Mouse (Mus musculus): ENCODE data around the gene Sarm1.
A peak's percentile ranks its signal among the peaks of the same experiment; 100 is the strongest.

Sarm1 gene

DNA sequence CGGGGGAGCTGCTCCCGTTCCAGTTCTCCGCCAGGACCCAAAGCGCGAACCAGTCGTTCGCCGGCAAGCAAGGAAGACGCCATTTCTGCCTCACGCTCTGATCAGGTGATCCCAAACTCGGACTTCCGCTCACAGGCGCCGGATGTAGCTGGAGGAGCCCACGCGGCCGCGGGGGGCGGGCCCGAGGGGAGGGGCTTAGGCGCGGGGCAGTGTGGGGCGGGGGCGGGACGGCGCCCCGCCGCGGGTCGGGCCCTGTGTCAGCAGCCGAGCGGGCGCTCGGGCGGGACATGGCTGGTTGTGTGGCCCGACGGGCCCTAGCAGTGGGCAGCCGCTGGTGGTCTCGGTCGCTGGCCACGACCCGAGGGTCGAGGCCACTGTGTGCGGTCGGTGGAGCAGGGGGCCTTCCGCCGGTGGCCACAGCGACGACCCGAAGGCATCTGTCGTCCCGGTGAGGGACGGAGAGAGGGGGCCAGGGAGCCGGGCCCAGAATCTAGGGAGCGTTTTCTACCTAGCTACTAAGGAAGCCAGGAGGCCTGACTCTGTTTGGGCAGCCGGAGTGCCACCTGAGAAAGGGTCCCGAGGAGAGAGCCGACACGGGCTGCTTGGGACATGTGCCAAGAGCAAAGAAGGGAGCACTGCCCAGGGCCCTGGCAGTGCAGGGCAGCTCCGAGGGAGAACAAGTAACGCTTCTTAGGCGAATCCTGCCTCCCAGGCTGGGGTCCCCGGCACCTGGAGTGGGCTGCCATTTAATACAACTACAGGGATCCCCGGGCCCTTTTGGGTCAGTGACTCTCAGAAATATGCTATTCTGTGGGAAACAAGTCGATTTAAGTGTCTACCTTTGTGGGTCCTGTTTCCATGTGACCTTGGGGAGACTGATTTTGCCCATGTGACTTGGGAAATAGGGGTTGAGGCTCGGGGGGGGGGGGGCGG lies 14.7 kb upstream of the Sarm1 start, which contains the start of the genes Tmem199 and Poldip2:
TSS of gene Tmem199 (minus strand) at position 148 of the 933 bp plus-strand sequence.
TSS of gene Poldip2 (plus strand) at position 169 of the 933 bp plus-strand sequence.
- DNase-seq (ENCODE audit: low spot score in 2 of 2) = peak; percentile 94 to 95

DNA sequence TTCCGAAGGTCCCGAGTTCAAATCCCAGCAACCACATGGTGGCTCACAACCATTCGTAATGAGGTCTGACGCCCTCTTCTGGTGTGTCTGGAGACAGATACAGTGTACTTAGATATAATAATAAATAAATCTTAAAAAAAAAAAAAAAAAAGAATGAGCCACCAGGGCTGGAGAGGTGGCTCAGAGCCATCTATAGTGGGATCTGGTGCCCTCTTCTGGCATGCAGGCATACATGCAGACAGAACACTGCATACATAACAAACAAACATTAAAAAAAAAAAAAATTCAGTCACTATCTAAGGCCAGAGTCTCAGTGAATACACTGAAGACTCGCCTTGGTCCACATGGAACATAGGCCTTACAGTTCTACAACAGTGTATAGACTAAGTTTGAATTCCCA lies 11.6 kb upstream of the Sarm1 start:
- DNase-seq (ENCODE audit: low spot score in 2 of 2) = no peak

DNA sequence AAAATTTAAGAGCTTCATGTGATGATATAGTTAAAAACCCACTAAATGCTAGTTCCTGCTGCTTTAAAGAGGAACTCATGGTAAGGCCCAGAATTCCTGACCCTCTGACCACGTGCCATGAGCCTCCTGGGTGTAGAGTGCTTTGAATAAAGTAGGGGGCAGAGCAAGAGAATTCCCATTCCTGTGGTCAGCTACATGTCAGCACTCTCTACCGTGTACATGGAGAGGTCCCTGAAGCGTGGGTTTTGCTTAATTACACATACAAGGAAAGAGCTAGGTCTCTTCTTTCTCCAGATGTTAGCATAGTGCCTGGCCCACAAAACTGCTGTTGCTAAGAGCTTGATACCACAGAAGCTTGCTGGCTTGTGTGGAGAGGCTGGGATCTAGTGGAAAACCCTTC lies 7.9 kb upstream of the Sarm1 start:
- DNase-seq (ENCODE audit: low spot score in 2 of 2) = no peak

DNA sequence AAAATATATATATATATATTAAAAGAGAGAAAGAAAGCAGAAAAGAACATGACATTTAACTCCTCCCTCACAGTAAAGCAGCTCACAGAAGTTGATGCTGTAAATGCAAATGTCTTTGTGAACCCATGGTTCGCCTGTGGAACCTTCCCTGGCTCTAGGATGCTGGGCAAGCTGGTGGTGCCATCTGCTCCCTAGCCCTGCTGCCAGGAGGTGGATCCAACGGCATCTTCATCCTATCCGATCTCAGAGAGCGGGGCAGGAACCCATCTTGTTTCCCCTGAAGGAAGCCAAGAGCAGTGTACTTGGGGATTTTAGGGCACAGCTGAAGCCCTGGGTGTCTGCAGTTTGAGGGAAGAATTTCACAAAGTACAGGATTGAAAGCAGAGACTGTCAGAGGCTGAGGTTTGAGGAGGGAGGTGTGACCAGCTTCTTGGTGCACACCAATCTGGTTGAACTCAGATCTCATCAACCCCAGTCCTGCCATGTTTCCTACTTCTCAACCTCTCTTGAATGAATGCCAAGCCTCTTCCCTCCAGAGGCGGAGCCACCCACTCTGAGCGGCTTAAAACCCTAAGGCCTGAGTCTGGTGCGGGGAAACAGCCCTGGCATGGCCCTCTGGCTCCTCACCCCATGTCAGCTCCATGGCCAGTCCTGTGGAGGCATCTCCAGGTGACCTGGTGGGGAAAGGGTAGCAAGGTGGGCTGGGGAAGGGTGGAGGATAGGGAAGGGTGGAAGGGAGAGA lies 5.5 kb upstream of the Sarm1 start, which contains the start of gene Sebox:
TSS of gene Sebox (plus strand) at position 539 of the 742 bp plus-strand sequence.
- DNase-seq (ENCODE audit: low spot score in 2 of 2) = no peak

DNA sequence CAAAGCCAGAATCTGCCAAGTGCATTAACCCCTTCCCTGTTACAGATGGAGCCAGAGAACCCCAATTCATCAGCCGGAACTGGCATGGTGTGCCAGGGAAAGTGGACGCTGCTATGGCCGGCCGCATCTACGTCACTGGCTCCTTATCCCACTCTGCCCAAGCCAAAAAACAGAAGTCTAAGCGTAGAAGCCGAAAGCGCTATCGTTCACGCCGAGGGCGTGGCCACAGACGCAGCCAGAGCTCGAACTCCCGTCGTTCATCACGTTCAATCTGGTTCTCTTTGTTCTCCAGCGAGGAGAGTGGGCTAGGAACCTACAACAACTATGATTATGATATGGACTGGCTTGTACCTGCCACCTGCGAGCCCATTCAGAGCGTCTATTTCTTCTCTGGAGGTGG lies 4.0 kb upstream of the Sarm1 start:
- DNase-seq (ENCODE audit: low spot score in 2 of 2) = no peak

DNA sequence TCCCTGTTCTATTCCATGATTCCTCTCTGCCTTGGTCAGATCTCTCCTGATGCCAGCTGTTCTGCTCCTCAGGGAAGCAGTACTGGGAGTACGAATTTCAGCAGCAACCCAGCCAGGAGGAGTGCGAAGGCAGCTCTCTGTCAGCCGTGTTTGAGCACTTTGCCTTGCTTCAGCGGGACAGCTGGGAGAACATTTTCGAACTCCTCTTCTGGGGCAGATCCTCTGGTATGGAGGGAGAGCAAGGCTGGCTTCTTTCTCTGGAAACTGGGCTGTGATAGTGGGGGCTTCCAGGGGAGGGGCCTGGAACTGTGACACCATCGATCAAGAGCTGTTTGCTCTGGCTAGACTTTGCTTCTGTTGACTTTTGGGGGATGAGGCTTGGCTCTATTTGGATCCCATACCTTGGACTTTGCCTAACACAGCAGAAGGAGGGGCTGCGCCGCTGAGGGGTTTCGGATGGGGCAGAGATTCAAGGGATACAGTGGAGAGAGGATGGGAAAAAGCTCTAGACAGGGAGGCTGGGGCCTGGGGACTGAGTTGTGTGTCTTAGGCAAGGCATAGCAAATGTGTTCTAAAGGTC lies 3.2 kb upstream of the Sarm1 start:
- no peak for DNase-seq (ENCODE audit: low spot score in 2 of 2)

DNA sequence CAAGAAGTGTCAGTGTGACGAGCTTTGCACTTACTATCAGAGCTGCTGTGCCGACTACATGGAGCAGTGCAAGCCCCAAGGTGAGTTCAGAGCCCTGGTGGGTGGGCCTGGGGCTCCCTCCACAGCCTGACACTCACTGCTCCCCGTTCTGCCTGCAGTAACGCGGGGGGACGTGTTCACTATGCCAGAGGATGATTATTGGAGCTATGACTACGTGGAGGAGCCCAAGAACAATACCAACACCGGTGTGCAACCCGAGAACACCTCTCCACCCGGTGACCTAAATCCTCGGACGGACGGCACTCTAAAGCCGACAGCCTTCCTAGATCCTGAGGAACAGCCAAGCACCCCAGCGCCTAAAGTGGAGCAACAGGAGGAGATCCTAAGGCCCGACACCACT lies 2.0 kb upstream of the Sarm1 start:
- DNase-seq (ENCODE audit: low spot score in 2 of 2) = no peak

DNA sequence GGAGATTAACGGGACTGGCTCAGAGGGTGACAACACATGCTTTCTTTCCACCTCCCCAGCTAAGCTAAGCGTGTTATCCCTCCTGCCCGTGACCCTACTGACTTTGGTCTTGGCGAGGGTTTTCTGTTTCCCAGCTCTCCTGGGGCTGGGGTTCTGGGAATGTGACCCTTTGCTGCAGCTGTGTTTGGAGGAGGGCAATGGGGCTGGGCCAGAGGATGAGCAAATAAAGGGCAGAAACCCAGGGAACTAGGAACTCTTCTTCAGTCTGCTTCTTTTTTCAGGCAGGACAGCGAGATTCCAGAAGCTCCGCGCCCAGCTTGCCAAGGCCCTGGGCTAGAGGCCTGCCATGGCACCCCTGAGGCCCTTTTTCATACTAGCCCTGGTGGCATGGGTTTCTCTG lies 1.4 kb upstream of the Sarm1 start, which contains the start of gene Vtn:
TSS of gene Vtn (plus strand) at position 88 of the 400 bp plus-strand sequence.
- DNase-seq (ENCODE audit: low spot score in 2 of 2) = no peak

DNA sequence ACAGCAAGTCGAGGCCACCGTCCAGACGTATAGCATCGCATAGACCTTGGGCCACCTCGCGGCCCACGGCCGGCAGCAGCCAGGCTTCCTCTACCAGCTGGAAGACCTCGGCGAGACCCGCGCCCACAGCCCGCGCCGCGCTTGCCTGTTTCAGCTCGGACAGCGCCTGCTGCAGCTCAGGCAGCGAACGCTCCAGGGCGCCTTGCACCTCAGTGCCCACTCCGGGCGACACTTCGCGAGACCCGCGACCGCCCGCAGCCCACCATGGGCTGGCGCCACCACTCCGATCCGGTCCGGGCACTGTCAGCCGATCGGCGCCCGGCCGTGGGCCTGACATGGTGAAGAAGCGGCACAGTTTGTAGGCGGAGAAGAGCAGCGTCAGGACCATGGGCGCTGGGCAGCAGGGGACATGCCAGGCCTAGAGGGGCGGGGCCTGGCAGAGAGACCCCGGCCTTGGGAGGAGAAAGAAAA lies 448 bp downstream of the Sarm1 start:
- DNase-seq (ENCODE audit: low spot score in 2 of 2) = peak; percentile 65 to 73

DNA sequence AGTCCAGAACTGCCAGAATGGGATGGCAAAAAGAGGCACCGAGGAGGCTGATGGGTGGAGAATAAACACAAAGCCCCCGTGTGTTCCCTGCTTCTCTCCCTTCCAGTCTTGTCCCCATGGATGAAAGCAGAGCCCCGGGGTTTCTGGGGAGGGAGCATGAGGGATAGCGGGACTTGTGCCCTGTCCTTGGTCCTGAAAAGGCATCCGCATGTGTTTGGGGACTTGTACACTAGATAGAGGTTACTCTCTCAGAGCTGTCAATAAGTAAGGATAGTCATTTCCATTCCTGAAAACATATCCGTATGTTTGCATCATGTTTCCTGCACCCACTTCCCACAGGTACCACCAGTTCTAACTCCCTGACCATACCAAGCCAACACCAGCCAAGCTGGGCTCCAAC lies 1.6 kb downstream of the Sarm1 start:
- no peak for DNase-seq (ENCODE audit: low spot score in 2 of 2)

DNA sequence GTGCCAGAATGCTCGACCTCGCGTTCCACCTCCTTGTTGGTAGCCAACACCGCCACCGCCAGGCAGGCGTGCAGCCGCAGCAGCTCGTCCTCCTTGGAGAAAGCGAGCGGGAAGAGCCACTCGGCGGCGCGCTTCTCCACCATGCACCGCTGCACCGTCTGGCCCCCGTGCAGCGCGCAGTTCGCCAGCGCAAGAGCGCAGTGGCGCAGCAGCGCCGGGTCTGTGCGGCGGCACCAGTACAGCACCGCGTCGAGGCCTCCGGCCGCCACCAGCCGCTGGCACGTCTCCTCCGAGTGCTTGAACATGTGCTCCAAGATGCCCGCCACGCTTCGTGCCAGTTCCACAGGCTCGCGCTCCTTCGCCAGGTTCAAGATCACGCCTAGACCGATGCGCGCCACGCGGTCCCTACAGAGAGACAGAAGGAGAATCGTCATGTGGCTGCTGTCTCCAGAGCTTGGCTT lies 6.7 kb downstream of the Sarm1 start:
- peak; percentile 67 to 76 for DNase-seq (ENCODE audit: low spot score in 2 of 2)

DNA sequence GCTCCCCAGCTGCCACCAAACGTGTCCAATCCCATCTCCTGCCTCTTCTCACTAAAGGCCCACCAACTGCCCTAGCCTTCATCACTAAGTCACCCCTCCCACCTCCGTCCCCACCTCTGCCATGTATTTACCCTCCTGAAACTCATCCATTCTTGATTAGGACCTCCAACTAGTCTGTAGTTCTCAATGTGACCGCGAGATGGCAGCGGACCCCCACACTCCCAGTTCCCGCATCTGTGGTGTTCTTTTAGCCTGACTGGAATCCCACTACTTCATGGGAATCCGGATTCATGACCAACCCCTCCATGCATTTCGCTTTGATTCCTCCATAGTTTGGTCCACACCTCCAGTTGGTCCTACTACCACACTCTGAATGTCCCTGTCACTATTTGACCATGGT lies 9.4 kb downstream of the Sarm1 start:
- DNase-seq (ENCODE audit: low spot score in 2 of 2) = peak; percentile 80 to 86

DNA sequence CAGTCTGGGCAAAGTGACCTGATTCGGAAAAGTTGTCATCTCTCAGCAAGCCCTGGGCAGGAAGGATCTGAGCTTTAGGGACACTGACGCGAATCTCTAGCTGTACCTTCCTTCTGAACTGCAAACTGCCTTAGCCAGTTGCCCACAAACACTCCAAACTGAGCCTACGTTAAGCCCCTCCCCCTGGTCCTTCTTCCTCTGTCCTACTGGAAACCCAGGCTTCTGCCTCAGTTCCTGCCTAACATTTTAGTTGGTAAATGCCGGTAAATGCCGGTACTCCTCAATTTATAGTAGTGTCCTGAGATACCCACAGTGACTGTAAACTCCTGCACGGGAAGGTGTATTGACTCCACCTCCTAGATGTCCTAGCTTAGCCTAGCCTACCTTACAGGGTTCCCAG lies 13.9 kb downstream of the Sarm1 start:
- DNase-seq (ENCODE audit: low spot score in 2 of 2) = no peak

DNA sequence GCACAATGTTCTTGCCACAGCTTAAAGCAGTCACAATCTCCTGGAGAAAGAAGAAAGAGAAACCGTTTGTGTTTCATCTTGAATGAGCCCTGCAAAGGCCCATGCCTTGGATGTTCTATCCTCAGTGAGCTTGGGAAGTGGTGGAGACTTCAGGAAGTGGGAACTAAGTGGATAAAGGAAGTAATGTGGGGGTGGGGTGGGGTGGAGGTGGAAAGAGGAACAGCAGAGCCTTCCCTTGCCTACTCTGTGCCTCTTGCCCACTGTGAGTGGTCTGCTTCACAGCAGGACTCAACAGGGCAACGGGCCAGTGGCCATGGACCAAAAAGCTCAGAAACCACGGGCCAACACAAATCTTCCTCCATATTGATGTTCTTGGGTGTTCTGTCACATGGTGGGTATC lies 22.3 kb downstream of the Sarm1 start:
- no peak for DNase-seq (ENCODE audit: low spot score in 2 of 2)

DNA sequence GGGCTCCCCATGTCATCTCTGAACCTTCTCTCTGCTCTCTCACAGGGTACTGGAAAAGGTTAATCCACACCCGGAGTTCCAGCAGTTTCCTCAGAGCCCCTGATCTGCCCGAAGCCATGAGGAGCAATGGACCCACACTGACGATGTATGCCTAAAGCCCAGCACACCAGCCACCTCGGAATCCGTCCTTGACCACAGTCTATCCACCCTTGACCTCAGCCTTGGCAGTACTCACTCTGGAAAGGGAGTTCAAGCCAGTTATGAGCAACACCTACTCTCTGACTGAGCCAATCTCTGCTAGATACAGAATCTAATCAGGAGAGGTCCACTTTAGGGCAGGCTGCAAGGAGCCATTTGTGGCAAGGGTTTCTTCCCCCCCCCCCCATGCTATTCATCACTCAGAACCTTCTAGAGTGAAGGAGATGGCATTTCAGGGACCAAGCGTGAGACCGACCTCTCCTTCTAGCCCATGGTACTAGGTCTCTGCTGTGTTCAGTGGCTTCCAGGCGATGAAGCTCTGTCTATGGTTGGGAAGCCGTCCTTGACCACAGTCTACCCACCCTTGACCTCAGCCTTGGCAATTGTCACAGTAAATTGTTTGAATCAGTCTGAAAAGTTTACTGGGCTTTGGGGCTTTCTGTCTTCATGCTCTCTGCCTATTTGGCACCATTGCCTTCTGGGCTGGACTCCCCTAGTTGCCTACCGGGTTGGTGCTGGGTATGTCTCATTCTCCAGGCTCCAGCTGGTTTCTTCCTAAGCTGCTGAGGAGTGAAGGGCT lies 26.0 kb downstream of the Sarm1 start:
- no peak for DNase-seq (ENCODE audit: low spot score in 2 of 2)

DNA sequence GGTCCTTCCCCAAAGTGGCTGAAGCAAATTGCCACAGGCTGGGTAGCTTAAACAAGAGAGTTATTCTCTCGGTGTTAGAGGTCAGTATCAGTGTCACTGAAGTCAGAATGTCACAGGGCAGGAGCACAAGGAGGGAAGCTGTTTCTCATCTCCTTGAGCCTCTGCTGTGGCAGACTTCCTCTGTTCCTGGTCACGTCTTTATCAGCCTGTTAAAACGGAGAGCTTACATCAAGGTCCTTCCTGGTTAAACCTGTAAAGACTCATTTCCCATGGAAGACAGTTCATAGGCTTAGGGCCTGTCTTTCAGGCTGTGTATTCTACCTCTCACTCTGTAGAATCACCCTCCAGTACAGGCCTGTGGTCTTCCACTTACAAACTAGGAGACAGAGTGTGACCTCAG lies 29.6 kb downstream of the Sarm1 start:
- DNase-seq (ENCODE audit: low spot score in 2 of 2) = no peak

DNA sequence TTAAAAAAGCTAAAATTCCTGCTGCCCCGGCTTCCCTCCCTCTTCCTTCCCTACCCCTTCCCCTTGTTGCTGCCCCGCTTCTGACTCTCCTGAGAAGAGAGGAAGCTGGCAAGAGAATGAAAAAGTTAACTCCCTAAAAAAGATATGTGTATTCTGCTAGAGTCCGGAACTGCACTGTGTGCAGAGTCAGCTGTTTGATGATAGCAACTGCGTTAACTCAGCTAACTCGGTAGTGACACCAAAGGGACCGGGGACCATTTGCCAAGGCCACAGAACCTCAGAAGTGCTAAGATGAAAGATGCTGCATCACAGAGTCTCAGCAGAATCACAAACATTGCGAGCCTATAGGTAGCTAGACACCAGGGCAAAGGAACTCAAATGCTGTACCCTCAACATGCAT lies 30.0 kb downstream of the Sarm1 start:
- DNase-seq (ENCODE audit: low spot score in 2 of 2) = no peak

DNA sequence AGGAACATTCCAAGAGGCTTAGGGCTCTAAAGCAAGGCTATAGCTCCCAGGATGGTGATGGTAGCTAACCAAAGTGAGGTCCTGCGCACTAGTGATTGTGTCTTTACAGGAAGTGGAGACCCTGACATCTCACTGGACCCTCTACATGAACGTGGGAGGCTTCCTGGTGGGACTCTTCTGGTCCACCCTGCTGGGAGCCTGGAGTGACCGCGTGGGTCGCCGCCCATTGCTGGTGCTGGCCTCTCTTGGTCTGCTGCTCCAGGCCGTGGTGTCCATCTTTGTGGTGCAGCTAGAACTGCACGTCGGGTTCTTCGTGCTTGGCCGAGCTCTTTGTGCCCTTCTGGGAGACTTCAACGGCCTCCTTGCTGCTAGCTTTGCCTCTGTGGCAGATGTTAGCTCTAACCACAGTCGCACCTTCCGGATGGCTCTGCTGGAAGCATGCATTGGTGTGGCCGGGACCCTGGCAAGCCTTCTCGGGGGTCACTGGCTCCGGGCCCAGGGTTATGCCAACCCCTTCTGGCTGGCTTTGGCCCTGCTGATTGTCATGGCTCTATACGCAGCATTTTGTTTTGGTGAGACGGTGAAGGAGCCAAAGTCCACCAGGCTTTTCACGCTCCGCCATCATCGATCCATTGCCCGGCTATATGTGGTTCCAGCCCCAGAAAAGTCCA lies 31.2 kb downstream of the Sarm1 start:
- no peak for DNase-seq (ENCODE audit: low spot score in 2 of 2)

DNA sequence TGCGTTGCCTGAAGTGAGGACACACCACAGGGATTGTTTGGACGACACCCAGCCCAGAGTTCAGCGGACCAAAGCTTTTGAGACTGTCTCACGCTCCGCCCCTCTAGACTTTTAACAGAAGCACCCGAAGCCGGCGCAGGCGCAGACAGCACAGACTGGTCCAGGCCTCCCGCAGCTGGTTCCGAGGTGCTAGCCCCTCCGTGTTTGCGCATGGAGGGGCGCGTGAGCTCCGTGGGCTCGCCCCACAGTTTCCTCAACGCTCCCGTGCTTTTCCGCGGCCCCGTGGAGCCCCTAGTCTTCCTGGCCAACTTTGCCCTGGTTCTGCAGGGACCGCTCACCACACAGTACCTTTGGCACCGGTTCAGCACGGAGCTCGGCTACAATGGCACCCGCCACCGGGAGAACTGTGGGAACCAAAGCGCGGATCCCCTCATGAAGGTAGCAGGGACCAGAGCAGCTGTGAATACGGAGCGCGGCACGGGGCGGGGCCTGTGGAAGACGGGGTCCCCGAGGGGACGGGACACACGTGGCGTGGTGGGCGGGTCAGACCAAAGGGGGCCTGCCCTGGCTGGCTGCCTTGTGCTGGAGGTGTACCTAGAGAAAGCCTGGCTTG lies 31.9 kb downstream of the Sarm1 start, which contains the start of gene Slc46a1:
TSS of gene Slc46a1 (plus strand) at position 130 of the 613 bp plus-strand sequence.
- DNase-seq (ENCODE audit: low spot score in 2 of 2) = peak; percentile 90 to 91

DNA sequence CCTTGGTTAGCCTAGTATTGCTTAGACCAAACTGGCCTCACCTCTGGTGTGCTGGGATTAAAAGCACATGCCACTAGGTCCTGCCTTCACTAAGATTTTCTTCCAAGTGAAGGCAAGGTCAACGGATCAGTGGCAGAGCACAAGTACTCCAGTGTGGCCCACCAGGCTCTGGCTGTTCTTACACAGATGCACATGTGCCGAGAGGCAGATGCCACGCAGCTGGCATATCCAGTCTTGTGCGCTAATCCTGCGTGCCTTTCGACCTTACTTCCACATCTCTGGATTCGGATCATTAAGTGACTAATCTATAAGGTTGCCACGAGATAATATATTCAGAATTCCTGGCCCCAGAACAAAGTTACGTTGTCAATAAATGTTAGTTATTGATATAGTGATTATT lies 32.4 kb downstream of the Sarm1 start:
- DNase-seq (ENCODE audit: low spot score in 2 of 2) = no peak

All from right cerebral cortex, postnatal 10 days (tissue).